Mouse (Mus musculus) gastrocnemius, adult 18-20 months (tissue): ENCODE measurements at regions not wholly inside any gene's neighbourhood (a gene's known extent, or its start where the extent isn't known, plus 50 kb on each side); places are given as distances from the start of the nearest gene placed in this dataset.

Source experiments
- DNase-seq: peaks from one replicate; pipeline ENCODE4 v3.0.0; 2021; ENCODE audit warnings: low spot score

DNA sequence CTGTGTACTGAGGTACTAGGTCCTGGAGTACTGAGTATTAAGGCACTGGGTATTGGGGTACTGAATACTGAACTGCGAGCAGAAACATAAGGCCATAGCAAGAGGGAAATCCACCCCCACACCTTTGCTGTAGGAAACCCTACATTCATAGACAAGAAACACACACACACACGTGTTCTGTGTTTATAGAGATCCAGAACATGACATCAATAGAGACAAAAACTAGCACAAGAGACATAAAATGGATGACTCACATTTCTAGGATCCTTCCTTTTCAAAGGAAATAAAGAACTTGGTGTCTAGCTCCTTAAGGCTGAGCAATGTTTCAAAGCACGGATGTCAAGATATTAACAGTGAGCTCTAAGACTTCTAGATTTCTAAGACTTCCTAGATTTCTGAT is 49.9 kb upstream of the Nepro start:
- DNase-seq, result no peak

DNA sequence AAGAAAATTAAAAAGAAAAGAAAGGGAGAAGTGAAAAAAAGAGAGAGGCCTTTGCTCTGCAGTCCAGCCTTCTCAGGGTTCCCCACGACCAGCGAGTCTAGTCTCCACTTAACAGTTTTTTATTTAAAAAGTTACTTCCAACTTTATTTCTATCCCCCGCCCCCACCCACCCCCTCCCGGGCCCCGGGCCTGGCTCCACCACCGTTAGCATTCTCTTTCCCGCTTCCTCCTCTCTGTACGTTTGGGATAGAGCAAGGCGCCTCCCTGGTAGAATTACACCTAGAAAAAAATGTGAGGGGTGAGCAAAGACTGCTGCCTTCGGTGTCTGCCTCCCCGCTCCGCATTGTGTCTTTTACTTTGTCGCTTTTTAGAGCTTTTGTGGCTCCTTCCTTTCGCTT is 51.7 kb upstream of the Nepro start:
- no peak for DNase-seq

DNA sequence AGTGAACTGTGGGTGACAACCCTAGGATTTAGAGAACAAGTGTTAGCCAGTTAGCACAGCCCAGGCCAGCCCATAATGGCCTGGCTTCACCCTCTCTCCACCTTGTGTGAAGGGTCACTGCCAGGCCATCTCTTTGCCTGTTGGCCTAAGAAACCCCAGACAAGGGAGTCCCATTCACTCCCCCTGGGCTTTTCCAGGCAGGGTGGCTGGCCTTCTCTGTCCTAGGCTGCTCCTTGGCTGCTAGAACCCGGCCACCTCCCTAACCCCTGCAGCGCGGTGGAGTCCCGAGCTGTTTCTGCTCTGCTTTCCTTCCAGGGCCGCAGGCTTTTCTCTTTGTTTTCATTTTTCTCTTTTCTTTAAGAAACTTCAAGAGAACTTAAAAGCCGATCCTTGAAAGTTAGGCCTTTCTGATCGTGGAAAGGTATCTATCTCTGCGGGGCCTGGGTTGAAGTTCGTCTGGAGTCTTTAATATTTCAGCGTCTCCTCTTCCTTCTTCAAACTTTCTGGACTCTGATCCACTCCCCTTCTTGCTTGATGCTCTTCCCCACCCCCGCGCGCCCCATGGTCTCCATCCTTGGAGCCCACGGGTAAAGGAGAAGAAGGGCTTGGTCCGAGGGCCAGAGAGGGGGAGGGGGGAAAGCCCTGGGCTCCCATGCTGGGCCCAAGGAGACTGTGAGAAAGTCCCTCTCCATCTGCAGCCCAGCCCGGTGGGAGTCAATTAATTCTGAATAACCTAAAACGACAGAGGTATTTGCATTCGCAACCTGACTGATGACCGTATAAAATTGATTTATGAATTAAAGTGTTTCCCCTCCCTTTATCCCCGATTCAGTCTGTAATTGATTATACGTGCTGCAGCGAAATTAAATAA is 52.3 kb upstream of the Nepro start:
- DNase-seq, result no peak

DNA sequence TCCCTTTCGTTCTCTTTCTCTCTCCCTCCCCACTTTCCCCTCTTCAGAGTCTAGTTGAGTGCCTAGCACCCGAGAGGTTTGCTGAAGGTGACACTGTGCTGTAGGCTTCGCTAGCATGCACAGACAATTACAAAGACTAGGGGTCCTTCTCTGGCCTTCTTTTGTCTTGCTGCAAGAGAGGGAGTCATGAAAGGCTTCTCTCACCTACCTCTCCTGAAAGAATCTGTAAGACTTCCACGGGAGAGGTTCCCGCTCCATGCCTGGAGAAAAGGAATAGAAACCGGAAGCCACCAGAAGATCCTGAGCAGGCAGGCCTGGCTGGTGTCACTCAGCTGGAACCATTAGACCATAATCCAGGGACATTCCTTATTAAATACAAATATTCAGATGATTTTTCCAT is 56.0 kb upstream of the Nepro start:
- DNase-seq, result no peak

DNA sequence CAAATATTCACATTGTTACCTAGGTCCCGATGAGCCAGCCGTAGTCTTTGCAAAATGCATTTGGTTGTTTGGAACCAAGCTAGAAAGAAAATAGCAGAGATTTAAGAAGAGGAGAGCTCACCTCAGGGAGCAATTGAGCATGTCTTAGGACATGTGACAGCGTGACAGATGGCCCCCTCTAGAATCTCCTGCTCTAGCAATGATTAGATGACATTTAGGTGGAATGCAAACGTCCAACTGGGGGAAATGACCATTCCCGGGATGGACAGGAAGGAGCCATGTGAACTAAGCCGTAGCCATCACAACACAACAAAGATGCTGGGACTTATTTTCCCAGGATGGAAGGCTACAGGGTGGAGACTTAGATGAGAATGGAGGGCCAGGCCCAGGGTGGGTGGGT is 57.0 kb upstream of the Nepro start:
- no peak for DNase-seq

DNA sequence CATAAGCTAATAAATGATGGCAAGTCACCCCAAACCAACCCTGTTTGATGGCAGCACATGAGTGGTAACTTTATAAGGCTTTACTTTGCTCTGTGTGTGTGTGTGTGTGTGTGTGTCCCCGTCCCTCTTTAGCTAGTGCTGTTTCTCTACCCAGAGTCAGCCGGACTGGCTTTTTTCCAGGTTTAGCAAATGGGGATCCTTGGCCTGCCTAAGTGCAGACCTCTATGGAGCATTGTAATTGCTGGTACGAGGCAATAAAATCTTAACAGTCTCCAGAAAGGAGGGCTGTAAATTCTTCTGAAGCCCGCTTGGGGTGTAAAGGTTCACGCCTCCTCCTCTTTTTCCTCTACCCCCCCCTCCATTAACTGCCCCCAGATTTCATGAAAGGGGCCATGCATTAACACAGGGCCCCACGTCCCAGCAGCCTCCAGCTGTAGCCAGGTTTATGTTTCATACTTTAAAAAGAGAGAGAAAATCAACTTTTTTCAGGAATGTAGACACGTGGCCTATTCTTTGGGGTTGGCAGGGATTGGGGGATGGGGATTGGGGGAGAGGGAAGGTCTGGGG is 57.6 kb upstream of the Nepro start:
- no peak for DNase-seq

DNA sequence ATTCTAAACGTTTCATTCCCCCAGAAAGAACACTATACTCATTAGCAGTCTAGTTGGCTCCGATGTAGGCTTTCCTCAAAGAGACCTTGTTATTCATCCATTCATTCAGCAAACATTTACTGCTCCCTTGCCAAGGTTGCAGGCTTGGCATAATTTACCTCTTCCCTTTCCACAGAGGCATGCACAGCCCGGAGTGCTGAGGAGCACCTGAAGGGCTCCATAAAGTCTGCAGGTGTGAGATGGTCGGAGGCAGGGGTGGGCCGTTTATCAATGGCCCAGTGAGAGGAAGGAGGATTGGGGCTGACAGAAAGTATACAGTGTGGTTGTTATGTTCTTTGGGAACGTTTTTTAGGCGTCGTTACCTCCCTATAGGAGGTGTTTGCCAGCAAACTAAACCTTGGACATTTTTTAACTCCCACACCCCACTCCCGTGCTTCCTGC is 58.6 kb upstream of the Nepro start:
- no peak for DNase-seq

DNA sequence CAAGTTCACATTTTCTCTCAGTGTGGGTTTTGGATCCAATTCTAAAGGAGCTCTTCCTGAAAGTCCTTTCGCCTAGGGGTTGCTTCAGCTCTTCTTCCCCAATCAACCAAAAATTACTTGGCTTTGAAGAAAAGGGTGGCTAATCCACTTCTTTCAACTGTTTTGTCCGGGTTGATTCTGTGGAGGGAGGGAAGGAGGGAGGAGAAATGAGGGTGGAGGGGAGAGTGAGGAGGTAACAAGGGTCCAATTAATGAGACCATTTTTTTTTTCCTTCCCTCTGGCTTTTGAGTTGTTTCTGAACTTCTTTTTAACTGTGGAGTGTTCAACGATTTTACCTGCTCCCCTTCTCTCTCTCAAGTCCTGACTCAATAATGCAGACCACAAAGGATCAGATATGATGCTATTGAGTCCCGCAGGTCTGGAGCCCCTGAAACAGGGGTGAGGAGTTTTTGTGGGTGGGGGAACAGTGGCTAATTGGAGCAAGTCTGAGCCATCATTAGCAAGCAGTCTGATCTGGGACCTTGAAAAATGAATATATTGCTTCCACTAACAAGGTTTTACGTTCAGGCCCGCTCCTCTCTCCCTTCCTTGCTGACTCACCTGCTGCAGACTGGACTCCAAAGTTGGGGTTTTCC is 61.0 kb upstream of the Nepro start:
- no peak for DNase-seq

DNA sequence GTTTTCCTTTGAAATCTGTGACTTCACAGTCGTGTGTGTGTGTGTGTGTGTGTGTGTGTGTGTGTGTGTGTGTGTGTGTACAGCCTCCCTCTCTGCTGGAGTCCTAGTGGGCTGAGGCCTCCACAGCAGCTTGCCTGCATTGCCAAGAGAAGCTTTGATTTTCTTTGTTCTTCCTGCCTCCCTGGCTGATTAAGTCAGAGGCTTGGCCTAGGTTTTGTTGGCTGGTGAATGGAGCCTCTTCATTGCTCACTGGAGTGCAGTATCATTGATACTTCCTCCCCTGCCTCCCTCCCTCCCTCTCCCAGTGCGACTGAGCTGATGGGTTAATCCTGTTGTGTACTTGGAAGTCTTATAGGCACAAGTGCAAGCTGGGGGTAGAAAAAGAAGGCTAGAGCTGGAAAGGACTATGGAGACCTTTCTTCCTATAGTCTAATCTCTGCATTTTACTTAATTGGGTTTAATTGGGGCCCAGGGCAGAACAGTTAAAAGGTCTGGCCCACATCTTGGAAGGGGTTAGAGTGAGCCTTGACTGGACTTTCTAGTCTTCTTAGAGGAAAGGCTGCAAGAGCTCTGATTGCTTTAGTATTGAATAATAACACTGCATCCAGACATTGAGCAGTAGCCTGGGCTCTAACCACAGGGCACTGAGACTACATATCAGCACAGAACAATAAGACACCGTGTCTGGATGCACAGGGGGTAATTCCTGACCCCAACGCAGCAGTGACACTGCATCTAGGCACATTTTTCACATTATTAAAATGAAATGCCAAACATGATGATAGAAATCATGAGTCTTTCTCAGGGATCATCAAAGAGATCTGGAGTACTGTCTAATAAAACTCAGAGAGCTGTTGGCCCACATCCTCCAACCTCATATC is 62.9 kb upstream of the Nepro start:
- DNase-seq, result no peak

DNA sequence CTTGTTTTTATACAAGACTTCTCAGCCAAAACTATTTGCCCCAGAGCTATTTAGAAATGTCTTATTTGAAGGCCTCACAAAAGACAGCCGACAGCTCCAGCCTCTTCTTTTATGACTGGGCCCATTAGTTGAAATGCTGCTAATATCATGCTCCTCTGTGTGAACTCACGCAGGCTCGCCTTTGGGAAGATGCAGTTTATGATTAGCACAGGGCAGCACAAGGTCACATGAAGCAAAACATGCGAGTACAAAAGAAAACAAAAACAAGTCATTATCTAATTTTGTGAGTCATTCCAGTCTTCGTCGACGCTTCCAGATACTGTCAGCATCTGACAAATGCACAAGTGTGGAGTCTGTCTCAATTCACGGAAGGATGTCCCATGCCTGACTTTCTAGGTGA is 65.8 kb upstream of the Nepro start:
- no peak for DNase-seq

DNA sequence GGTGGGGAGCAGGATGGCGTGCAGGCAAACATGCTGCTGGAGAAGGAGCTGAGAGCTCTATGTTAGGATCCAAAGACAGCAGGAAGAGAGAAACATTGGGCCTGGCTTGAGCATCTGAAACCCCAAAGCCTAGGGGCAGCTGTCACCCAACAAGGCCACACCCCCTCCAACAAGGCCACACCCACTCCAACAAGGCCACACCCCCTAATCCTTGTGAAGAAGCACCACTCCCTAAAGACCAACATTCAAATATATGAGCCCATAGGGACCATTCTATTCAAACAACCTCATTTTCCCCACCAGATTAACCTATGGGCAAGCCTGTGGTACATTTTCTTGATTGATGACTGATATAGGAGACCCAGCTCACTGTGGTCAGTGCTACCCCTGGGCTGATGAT is 67.9 kb upstream of the Nepro start:
- no peak for DNase-seq

DNA sequence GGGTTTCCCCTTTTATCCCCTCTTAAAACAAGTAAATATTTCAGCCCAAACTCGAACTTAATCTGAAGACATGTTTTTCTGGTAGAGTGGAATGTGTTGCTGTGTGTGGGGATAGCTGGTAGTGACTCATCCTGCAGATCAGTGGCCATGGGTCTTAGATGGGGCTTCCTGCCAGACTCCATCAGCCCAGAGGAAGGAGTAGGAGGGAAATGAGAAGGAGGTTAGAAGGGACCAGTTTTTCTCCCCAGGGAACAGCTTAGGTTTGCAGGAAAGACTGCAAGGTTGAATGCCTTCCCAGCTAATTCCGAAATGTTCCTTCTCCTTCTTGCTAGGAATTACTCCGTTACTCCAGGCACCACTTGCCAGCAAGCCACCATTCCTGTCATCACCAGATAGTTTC is 68.8 kb upstream of the Nepro start:
- DNase-seq, result no peak

DNA sequence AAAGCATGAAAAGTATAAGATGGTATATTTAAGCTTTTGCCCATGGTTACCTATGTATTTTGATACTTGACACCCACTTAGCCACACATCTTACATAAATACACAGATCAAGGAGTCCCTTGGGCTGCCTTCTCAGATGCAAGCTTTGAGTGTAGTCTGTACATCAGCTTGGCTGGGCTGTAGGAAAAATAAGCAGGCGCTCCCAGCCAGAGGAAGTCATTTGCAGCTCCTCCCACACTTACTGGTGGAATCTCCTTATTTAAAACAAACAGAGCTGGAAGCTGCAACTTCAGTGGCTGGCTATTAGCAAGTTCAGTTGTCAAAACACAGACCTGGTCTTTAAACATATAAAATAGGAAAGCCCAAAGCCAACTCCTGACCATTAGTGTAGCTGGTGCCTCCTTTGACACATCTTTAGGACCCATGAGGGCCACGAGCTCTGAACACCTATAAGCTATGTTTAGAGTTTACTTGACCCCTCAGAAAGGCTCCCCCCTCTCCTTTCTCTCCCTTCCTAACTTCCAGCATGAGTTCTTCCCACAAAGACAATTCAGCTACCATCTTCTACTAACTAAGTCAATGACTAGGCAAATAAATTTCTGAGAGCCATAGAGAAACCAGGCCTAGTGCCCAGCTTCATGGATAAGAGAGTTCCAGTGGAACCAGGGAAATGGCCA is 75.4 kb upstream of the Nepro start:
- DNase-seq, result no peak

DNA sequence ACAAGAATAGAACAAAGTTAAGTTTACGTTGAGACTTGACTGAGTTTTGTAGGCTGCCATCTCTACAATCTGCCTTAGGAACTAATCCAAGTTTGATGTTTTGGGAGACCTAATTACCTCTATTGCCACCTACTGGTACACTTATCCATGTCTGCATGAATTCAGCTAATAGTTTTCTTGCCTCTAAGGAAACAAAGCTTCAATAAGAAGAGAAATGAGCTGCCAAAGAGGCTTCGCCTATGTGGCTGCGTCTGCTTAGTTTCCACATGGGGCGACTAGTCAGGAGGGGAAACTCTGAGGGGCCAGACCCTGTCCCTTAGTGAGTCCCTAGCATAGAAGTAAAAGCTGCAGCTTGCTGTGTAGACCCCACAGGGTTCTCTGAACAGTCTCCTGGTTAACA is 80.1 kb upstream of the Nepro start:
- DNase-seq, result peak; percentile 33

DNA sequence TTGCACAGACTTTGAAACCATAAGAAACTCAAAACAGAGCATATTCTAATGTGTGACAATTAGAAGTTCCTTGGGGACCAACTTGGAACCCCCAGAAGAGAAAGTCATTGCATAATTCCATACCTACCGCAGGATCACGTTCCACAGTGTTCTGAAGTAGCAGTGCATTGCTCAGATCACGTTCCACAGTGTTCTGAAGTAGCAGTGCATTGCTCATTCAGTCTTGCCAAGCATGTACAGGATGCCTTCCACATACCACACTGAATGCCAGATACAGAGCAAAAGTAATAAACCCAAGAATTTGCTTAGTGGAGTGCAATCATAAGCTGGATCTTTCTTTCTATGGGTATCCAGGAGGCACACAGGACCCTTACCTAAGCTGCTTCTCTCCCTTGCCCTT is 78.4 kb upstream of the Boc start:
- no peak for DNase-seq

DNA sequence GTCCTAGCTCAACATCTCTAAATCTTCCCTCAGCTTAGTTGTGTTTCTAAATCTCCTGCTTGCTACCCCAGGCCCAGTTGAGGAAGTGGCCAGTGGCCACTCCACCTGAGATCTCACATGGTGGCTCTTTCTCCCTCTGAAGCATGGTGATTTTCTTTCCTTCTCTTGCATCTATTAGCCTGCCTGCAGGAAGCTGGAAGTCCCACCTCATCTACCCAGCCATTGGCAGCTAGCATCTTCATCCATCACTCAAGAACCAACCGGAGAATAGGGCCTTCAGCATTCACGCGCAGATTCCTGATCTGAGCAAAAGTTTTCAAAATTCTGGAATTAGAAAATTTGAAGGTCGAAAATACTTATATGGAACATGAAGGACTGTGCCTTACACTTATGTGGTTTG is 75.8 kb upstream of the Boc start:
- no peak for DNase-seq

DNA sequence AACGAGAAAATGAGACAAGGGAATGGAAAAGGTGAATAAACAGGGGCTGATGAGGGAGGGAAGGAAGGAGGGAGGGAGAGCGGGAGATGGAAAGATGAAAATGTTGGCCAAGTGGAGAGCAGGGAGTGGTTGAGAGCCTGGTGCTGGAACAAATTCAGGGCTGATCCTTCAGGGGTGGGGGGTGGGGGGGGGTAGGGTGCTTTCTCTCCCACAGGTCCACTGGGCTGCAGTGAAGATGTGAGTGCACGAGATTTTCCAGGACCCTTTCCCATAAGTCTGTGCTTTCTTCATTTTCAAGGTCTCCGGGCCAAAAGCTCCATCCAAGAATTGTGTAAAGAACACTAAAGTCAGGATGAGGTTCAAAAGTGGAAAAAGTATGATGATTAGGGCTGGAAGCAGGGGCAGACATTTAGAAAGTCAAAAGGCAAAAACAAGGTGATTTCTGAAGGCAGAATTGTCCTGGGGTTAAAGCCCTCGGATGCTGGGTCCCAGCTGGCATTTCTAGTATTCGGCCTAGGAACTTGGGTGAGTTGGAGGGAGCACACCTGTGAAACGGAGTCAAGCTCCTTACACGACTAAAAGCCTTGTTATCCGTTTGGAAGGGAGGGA is 74.5 kb upstream of the Boc start:
- DNase-seq, result no peak

DNA sequence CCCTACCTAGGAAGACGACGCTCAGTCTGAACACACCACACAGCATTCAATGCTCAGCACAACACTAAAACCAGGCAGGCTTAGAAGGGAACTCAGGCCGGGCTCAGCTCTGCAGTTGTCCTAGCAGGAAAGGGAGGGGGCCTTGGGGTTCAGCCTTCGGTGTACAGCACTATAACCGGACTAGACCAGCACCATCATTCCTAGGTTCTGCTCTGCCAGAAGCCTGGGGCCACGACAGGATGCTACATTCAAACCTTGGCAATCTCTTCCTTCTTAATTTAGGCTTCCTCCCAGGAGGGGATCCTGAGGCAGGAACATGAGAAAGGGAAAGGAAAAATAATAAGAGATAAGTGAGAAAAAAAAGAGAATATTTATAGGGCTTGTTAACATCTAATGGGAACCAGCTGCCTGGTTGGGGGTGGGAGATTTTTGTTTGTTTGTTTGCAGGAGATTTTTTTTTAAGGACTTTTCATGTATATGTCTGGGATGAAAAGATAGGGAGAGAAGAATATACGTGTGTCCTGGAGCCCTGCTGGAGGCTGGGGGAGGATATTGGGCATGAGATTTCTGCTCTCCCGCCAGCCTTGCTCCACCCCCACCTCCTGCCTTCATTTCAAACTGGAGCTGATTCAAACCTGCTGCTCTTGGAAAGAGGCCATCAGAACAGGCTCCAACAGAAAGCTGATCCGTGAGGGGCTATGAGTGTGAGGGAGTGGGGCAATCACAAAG is 73.8 kb upstream of the Boc start:
- DNase-seq, result peak; percentile 55

DNA sequence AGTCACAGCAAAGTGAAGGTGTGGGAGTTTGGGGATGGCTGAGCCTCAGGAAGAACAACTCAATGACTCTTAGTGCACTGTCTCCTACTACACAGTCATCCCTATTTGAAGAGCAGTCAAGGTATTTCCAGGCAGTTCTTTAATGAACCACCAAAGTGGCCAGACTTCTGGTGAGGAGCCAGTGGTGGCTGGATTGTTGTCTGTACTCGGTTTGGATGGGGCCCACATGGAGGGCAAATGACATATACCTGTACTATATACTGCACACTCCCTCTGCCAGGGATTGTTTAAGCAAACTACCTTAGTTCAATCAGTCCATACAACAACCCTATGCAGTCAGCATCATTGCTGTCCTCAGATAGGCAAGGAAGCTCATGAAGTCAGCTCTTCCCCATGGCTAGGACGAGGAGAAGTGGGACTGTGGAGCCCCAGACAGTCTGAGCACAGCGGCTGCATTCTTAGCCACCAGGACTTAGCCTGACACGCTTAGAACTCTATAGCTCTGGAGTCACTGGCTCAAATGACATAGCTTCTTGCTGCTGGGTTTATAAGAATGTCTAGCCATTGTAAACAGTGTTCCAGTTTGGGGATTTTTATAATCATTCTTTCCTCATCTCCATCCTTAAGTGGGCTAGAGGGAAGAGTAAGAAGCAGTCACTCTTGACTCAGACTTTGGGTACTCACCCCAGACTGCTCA is 72.8 kb upstream of the Boc start:
- DNase-seq, result no peak

DNA sequence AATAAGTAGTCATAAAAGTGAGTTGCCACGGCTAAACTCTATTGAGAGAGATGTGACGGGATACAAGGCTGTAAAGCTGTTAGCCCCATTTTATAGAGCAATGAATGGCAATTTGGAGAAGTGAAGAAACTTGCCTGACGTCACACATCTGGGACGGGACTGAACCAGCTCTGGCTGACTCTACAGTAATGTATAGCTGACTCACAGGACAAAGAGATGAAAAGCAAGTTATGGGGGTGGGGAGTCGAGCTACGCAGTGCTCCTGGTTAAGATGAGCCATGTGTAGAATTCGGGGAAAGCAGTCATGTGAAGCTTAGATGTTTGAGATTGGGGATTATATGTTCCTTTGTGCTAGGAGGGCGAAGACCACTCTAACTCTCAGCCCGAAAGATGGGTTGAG is 72.2 kb upstream of the Boc start:
- no peak for DNase-seq
